Mouse (Mus musculus) heart, embryonic 12.5 days (tissue): ENCODE measurements around the gene Rsph14. TPM values are rescaled to one million over a fixed set of nuclear protein-coding genes. Genes with fewer than 3 reads are reported as not detected.

Source experiments
- ATAC-seq: fragments of 200-750 bp; cut with Nextera tagmentation; 2 replicates; pipeline ENCODE4 v1.8.0; 2017; ENCODE audit warnings: moderate TSS enrichment, moderate library complexity; ENCODE audit not compliant: insufficient number of reproducible peaks, low FRiP score
- H3K27ac ChIP-seq: fragments of 300-500 bp; sonication (generic); 2 replicates; pipeline ENCODE4 v1.5.1; 2016; ENCODE audit warnings: mild to moderate bottlenecking, moderate library complexity; ENCODE audit not compliant: poor library complexity, severe bottlenecking
- H3K27me3 ChIP-seq: fragments of 300-500 bp; sonication (generic); replicated peaks from 2 replicates; pipeline ENCODE4 v1.6.1; 2016; ENCODE audit warnings: mild to moderate bottlenecking, moderate library complexity
- H3K36me3 ChIP-seq: fragments of 300-500 bp; sonication (generic); 2 replicates; pipeline ENCODE4 v1.6.1; 2016; ENCODE audit warnings: mild to moderate bottlenecking, moderate library complexity
- H3K4me1 ChIP-seq: fragments of 300-500 bp; sonication (generic); replicated peaks from 2 replicates; pipeline ENCODE4 v1.6.1; 2016; ENCODE audit warnings: mild to moderate bottlenecking
- H3K4me2 ChIP-seq: fragments of 300-500 bp; sonication (generic); 2 replicates; pipeline ENCODE4 v1.6.1; 2016; ENCODE audit warnings: mild to moderate bottlenecking, moderate library complexity
- H3K4me3 ChIP-seq: fragments of 300-500 bp; sonication (generic); 2 replicates; pipeline ENCODE4 v1.5.1; 2016; ENCODE audit warnings: mild to moderate bottlenecking
- H3K9ac ChIP-seq: fragments of 300-500 bp; sonication (generic); 2 replicates; pipeline ENCODE4 v1.6.1; 2016; ENCODE audit warnings: mild to moderate bottlenecking, moderate library complexity
- H3K9me3 ChIP-seq: fragments of 300-500 bp; sonication (generic); replicated peaks from 2 replicates; pipeline ENCODE4 v1.6.1; 2016; ENCODE audit warnings: mild to moderate bottlenecking, moderate library complexity
- WGBS: fragments of 180-500 bp; shearing (Covaris S2); methylation state at CpG from one replicate; pipeline ENCODE4 v1.1.7; 2016; 5-methylcytosine and 5-hydroxymethylcytosine counted together
- polyA plus RNA-seq: library from polyadenylated mRNA; unstranded; fragments of >200 nt; fragmentation: Nextera tagmentation; extraction: Ambion mirVana; gene quantifications from 2 replicates; pipeline ENCODE4 v1.2.1, GENCODE M21; 2016

Gene Rsph14
- polyA plus RNA-seq, 1 experiment from 2014 or later: not detected

- peaks cover 6% of the 10 kb centered on the region for H3K9me3 ChIP-seq
- peak overlapping the region; percentile 58 for H3K4me2 ChIP-seq
- peaks cover 43% of the 10 kb centered on the region for H3K4me1 ChIP-seq
- 44% methylated on average over 26 of the region's 26 CpGs for WGBS
- H3K36me3 ChIP-seq: no peaks in the 10 kb centered on the region
- peak overlapping the region; percentile 44; the same call in 1 of the 2 replicates for H3K9ac ChIP-seq
- peak overlapping the region; percentile 27 for H3K4me3 ChIP-seq
- ATAC-seq: no peak
- H3K27ac ChIP-seq: no peak overlapping the region
- peaks cover 34% of the 10 kb centered on the region for H3K27me3 ChIP-seq
Measured at GRCm38 (mm10) chr10:74990584-74991322, 41.6 kb downstream of the Rsph14 start.

- 71% methylated on average over 4 of the region's 4 CpGs for WGBS
- peaks cover 6% of the 10 kb centered on the region for H3K9me3 ChIP-seq
- H3K36me3 ChIP-seq: no peaks in the 10 kb centered on the region
- H3K27ac ChIP-seq: no peak overlapping the region
- no peak for ATAC-seq
- no peak overlapping the region for H3K4me3 ChIP-seq
- H3K4me2 ChIP-seq: no peak overlapping the region
- peaks cover 34% of the 10 kb centered on the region for H3K4me1 ChIP-seq
- peaks cover 34% of the 10 kb centered on the region for H3K27me3 ChIP-seq
- H3K9ac ChIP-seq: no peak overlapping the region
Measured at GRCm38 (mm10) chr10:74989814-74990213, 42.6 kb downstream of the Rsph14 start.

- no peak overlapping the region for H3K4me3 ChIP-seq
- peaks cover 6% of the 10 kb centered on the region for H3K9me3 ChIP-seq
- 0 out of 2 replicates have a peak overlapping the region, but pooled peaks have one; percentile 19 for H3K9ac ChIP-seq
- no peak overlapping the region for H3K27ac ChIP-seq
- peaks cover 23% of the 10 kb centered on the region for H3K4me1 ChIP-seq
- WGBS: 46% methylated on average over 14 of the region's 14 CpGs
- ATAC-seq: peak; percentile 37
- H3K27me3 ChIP-seq: peaks cover 22% of the 10 kb centered on the region
- H3K36me3 ChIP-seq: no peaks in the 10 kb centered on the region
- H3K4me2 ChIP-seq: peak overlapping the region; percentile 30
Measured at GRCm38 (mm10) chr10:74987698-74988470, 44.5 kb downstream of the Rsph14 start.

GRCm38 (mm10) chr10:74983176-74983575 is 49.2 kb downstream of the Rsph14 start:
- Histone ChIP-seq H3K27me3 (peaks cover 24% of the 10 kb centered on the region), H3K4me2 (no peak overlapping the region), H3K36me3 (no peaks in the 10 kb centered on the region), H3K27ac (no peak overlapping the region), H3K9me3 (no peaks in the 10 kb centered on the region), H3K4me3 (no peak overlapping the region), H3K9ac (no peak overlapping the region), H3K4me1 (peaks cover 11% of the 10 kb centered on the region)
- no peak for ATAC-seq
- WGBS: 49% methylated on average over 8 of the region's 8 CpGs

- ATAC-seq: no peak
- Histone ChIP-seq H3K36me3 (no peaks in the 10 kb centered on the region), H3K27ac (no peak overlapping the region), H3K4me1 (no peaks in the 10 kb centered on the region), H3K4me3 (no peak overlapping the region), H3K9me3 (no peaks in the 10 kb centered on the region), H3K4me2 (no peak overlapping the region), H3K9ac (no peak overlapping the region), H3K27me3 (peaks cover 41% of the 10 kb centered on the region)
- 75% methylated on average over 12 of the region's 12 CpGs for WGBS
Measured at GRCm38 (mm10) chr10:74981159-74981558, 51.2 kb downstream of the Rsph14 start.

GRCm38 (mm10) chr10:74978056-74978455 is 54.3 kb downstream of the Rsph14 start:
- H3K36me3 ChIP-seq: no peaks in the 10 kb centered on the region
- no peak overlapping the region for H3K27ac ChIP-seq
- H3K4me2 ChIP-seq: no peak overlapping the region
- peaks cover 47% of the 10 kb centered on the region for H3K27me3 ChIP-seq
- no peaks in the 10 kb centered on the region for H3K9me3 ChIP-seq
- no peak overlapping the region for H3K9ac ChIP-seq
- ATAC-seq: no peak
- no peak overlapping the region for H3K4me3 ChIP-seq
- 67% methylated on average over 4 of the region's 4 CpGs for WGBS
- 0 out of 2 replicates have a peak, but pooled peaks cover 3% of the 10 kb centered on the region for H3K4me1 ChIP-seq

GRCm38 (mm10) chr10:74976429-74976828 is 56.0 kb downstream of the Rsph14 start:
- Histone ChIP-seq H3K27me3 (peaks cover 47% of the 10 kb centered on the region), H3K27ac (no peak overlapping the region), H3K9me3 (no peaks in the 10 kb centered on the region), H3K9ac (no peak overlapping the region), H3K4me3 (no peak overlapping the region), H3K36me3 (no peaks in the 10 kb centered on the region), H3K4me1 (0 out of 2 replicates have a peak, but pooled peaks cover 3% of the 10 kb centered on the region), H3K4me2 (no peak overlapping the region)
- no peak for ATAC-seq
- WGBS: 70% methylated on average over 7 of the region's 7 CpGs

- WGBS: 65% methylated on average over 7 of the region's 7 CpGs
- peaks cover 43% of the 10 kb centered on the region for H3K27me3 ChIP-seq
Measured at GRCm38 (mm10) chr10:74975626-74976025, 56.8 kb downstream of the Rsph14 start.

GRCm38 (mm10) chr10:74973026-74973425 is 59.4 kb downstream of the Rsph14 start:
- Histone ChIP-seq H3K27ac (no peak overlapping the region), H3K27me3 (peaks cover 44% of the 10 kb centered on the region), H3K4me1 (0 out of 2 replicates have a peak, but pooled peaks cover 3% of the 10 kb centered on the region), H3K4me2 (no peak overlapping the region), H3K9me3 (no peaks in the 10 kb centered on the region), H3K36me3 (no peaks in the 10 kb centered on the region), H3K9ac (no peak overlapping the region), H3K4me3 (no peak overlapping the region)
- WGBS: 79% methylated on average over 6 of the region's 6 CpGs
- ATAC-seq: no peak

More at GRCm38 (mm10) chr10:74975626-74976025, 56.8 kb downstream of the Rsph14 start:
- no peak overlapping the region for H3K27ac ChIP-seq
- no peaks in the 10 kb centered on the region for H3K36me3 ChIP-seq
- H3K4me1 ChIP-seq: 0 out of 2 replicates have a peak, but pooled peaks cover 3% of the 10 kb centered on the region
- no peak overlapping the region for H3K4me2 ChIP-seq
- H3K9ac ChIP-seq: no peak overlapping the region
- no peak overlapping the region for H3K4me3 ChIP-seq
- ATAC-seq: no peak
- H3K9me3 ChIP-seq: no peaks in the 10 kb centered on the region

GRCm38 (mm10) chr10:74969266-74969665 is 63.1 kb downstream of the Rsph14 start:
- Histone ChIP-seq H3K36me3 (no peaks in the 10 kb centered on the region), H3K9ac (no peak overlapping the region), H3K27ac (no peak overlapping the region), H3K4me2 (no peak overlapping the region), H3K9me3 (no peaks in the 10 kb centered on the region), H3K27me3 (peaks cover 49% of the 10 kb centered on the region), H3K4me1 (peaks cover 8% of the 10 kb centered on the region), H3K4me3 (no peak overlapping the region)
- 72% methylated on average over 2 of the region's 2 CpGs for WGBS
- ATAC-seq: no peak

GRCm38 (mm10) chr10:74967651-74968267 is 64.6 kb downstream of the Rsph14 start:
- Histone ChIP-seq H3K9ac (peak overlapping the region; percentile 74; the same call in 1 of the 2 replicates), H3K27me3 (peaks cover 64% of the 10 kb centered on the region)

More at GRCm38 (mm10) chr10:74967651-74968267, 64.6 kb downstream of the Rsph14 start:
- WGBS: 5% methylated on average over 25 of the region's 25 CpGs
- H3K27ac ChIP-seq: no peak overlapping the region
- peaks cover 8% of the 10 kb centered on the region for H3K4me1 ChIP-seq
- peak overlapping the region; percentile 98 for H3K4me2 ChIP-seq
- no peaks in the 10 kb centered on the region for H3K36me3 ChIP-seq
- H3K9me3 ChIP-seq: no peaks in the 10 kb centered on the region
- no peak; the same call in 1 of the 2 replicates for ATAC-seq
- H3K4me3 ChIP-seq: peak overlapping the region; percentile 77
